Mouse (Mus musculus) midbrain, embryonic 12.5 days (tissue): ENCODE data around the gene Tfpt. TPM values are rescaled to one million over a fixed set of nuclear protein-coding genes. Genes with fewer than 3 reads are reported as not detected.
"Not testable (repeated sequence)": the region's sequence is repeated elsewhere in the genome, so short reads cannot be mapped to it uniquely, and the experiment has no call there.

ENCODE experiments used
- ATAC-seq: fragments of 200-750 bp; cut with Nextera tagmentation; 2 replicates; pipeline ENCODE4 v1.8.0; 2017; ENCODE audit warnings: low read depth, moderate TSS enrichment, moderate library complexity; ENCODE audit not compliant: low FRiP score
- H3K27ac ChIP-seq: fragments of 300-500 bp; sonication (generic); replicated peaks from 2 replicates; pipeline ENCODE4 v1.5.1; 2016; ENCODE audit warnings: mild to moderate bottlenecking
- H3K27me3 ChIP-seq: fragments of 300-500 bp; sonication (generic); 2 replicates; pipeline ENCODE4 v1.6.1; 2016; ENCODE audit warnings: mild to moderate bottlenecking
- H3K36me3 ChIP-seq: fragments of 300-500 bp; sonication (generic); 2 replicates; pipeline ENCODE4 v1.6.1; 2016
- H3K4me1 ChIP-seq: fragments of 300-500 bp; sonication (generic); 2 replicates; pipeline ENCODE4 v1.6.1; 2016
- H3K4me2 ChIP-seq: fragments of 300-500 bp; sonication (generic); replicated peaks from 2 replicates; pipeline ENCODE4 v1.6.1; 2016; ENCODE audit warnings: mild to moderate bottlenecking, moderate library complexity
- H3K4me3 ChIP-seq: fragments of 300-500 bp; sonication (generic); 2 replicates; pipeline ENCODE4 v1.5.1; 2016; ENCODE audit warnings: mild to moderate bottlenecking
- H3K9ac ChIP-seq: fragments of 300-500 bp; sonication (generic); replicated peaks from 2 replicates; pipeline ENCODE4 v1.6.1; 2016; ENCODE audit warnings: mild to moderate bottlenecking, moderate library complexity
- H3K9me3 ChIP-seq: fragments of 300-500 bp; sonication (generic); 2 replicates; pipeline ENCODE4 v1.6.1; 2016; ENCODE audit warnings: mild to moderate bottlenecking
- WGBS: fragments of 180-500 bp; shearing (Covaris S2); methylation state at CpG from one replicate; pipeline ENCODE4 v1.1.7; 2016; 5-methylcytosine and 5-hydroxymethylcytosine counted together
- polyA plus RNA-seq: library from polyadenylated mRNA; unstranded; fragments of >200 nt; fragmentation: Nextera tagmentation; extraction: Ambion mirVana; gene quantifications from 2 replicates; pipeline ENCODE4 v1.2.1, GENCODE M21; 2016

Gene Tfpt
- polyA plus RNA-seq, 1 experiment from 2014 or later: 37.1 TPM

GRCm38 (mm10) chr7:3616057-3616388 is 13.7 kb downstream of the Tfpt start, which contains the start of gene Oscar:
TSS of gene Oscar (minus strand) at chr7:3616157.
- H3K9ac ChIP-seq: no peak within 1 kb of the TSS
- H3K4me2 ChIP-seq: peak within 1 kb of the TSS; percentile 70; the same call in 1 of the 2 replicates
- H3K9me3 ChIP-seq: no peaks in the 10 kb centered on the region
- H3K4me1 ChIP-seq: peaks cover 7% of the 10 kb centered on the region; the same call in 1 of the 2 replicates
- no peaks in the 10 kb centered on the region for H3K27me3 ChIP-seq
- peaks cover 20% of the 10 kb centered on the region for H3K36me3 ChIP-seq
- H3K4me3 ChIP-seq: peak within 1 kb of the TSS; percentile 73
- 83% methylated on average over 4 of the region's 4 CpGs for WGBS
- no peak for ATAC-seq
- H3K27ac ChIP-seq: no peak within 1 kb of the TSS

GRCm38 (mm10) chr7:3614021-3614420 is 15.7 kb downstream of the Tfpt start:
- WGBS: 84% methylated on average over 3 of the region's 3 CpGs
- Histone ChIP-seq H3K9ac (no peak overlapping the region), H3K4me2 (no peak overlapping the region), H3K27ac (no peak overlapping the region), H3K4me1 (peaks cover 7% of the 10 kb centered on the region; the same call in 1 of the 2 replicates), H3K4me3 (no peak overlapping the region), H3K27me3 (no peaks in the 10 kb centered on the region), H3K9me3 (no peaks in the 10 kb centered on the region), H3K36me3 (peaks cover under 1% of the 10 kb centered on the region)
- ATAC-seq: no peak

DNA sequence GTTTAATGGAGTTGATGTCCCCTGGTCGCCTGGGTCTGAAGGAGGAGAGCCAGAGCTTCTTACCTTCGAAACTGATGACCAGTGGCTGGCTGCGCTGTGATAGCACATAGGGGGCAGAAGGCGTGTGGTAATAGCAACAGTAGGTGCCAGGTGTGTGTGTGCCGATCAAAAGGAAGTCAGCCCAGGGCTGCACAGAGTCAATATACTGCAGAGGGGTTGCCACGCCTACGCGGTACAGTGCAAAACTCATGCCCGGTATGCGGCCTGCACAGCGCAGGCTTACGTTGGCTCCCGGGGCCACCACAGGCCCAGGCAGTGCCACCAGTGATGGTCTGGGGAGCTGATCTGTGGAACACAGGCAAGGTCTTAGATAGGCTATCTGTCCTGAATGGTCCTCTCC is 18.7 kb downstream of the Tfpt start:
- no peak for ATAC-seq
- Histone ChIP-seq H3K9ac (no peak overlapping the region), H3K9me3 (no peaks in the 10 kb centered on the region), H3K27ac (no peak overlapping the region), H3K27me3 (no peaks in the 10 kb centered on the region), H3K4me1 (no peaks in the 10 kb centered on the region), H3K4me2 (no peak overlapping the region), H3K36me3 (no peaks in the 10 kb centered on the region), H3K4me3 (no peak overlapping the region)
- WGBS: 89% methylated on average over 13 of the region's 13 CpGs

GRCm38 (mm10) chr7:3610437-3610836 is 19.3 kb downstream of the Tfpt start:
- no peak overlapping the region for H3K4me2 ChIP-seq
- H3K27ac ChIP-seq: no peak overlapping the region
- H3K4me3 ChIP-seq: no peak overlapping the region
- no peaks in the 10 kb centered on the region for H3K27me3 ChIP-seq
- H3K36me3 ChIP-seq: no peaks in the 10 kb centered on the region
- H3K4me1 ChIP-seq: no peaks in the 10 kb centered on the region
- ATAC-seq: no peak
- H3K9me3 ChIP-seq: no peaks in the 10 kb centered on the region
- WGBS: 90% methylated on average over 3 of the region's 3 CpGs
- H3K9ac ChIP-seq: no peak overlapping the region

DNA sequence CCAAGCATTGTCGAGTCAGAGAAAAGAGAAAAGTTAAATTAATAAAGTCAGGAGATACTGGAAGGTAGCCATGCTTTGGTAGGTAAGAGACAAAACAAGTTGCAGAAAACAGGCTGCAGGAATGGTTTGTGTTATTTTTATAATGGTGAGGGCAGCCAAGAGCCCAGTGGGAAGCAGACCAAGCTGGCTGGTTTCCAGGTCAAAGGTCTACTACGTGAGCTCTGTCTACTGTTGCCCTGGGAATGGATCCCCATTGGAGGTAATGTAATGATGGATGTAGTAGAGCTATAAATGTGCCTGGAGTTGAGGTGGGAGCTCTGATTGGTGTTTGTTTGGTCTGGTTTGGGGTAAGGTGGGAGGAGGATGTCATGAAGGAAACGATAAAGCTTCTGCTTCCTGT is 20.6 kb downstream of the Tfpt start:
- Histone ChIP-seq H3K27ac (no peak overlapping the region), H3K36me3 (no peaks in the 10 kb centered on the region), H3K27me3 (no peaks in the 10 kb centered on the region), H3K4me3 (no peak overlapping the region), H3K4me1 (no peaks in the 10 kb centered on the region), H3K9ac (no peak overlapping the region), H3K9me3 (no peaks in the 10 kb centered on the region), H3K4me2 (no peak overlapping the region)
- no peak for ATAC-seq
- WGBS: 75% methylated on average over 3 of the region's 3 CpGs

- no peak overlapping the region for H3K27ac ChIP-seq
- 91% methylated on average over 3 of the region's 3 CpGs for WGBS
- no peaks in the 10 kb centered on the region for H3K36me3 ChIP-seq
- ATAC-seq: no peak
- H3K9me3 ChIP-seq: no peaks in the 10 kb centered on the region
- no peaks in the 10 kb centered on the region for H3K27me3 ChIP-seq
- H3K9ac ChIP-seq: no peak overlapping the region
- H3K4me3 ChIP-seq: no peak overlapping the region
- no peak overlapping the region for H3K4me2 ChIP-seq
- no peaks in the 10 kb centered on the region for H3K4me1 ChIP-seq
Observed at GRCm38 (mm10) chr7:3608668-3609067, 21.1 kb downstream of the Tfpt start.

DNA sequence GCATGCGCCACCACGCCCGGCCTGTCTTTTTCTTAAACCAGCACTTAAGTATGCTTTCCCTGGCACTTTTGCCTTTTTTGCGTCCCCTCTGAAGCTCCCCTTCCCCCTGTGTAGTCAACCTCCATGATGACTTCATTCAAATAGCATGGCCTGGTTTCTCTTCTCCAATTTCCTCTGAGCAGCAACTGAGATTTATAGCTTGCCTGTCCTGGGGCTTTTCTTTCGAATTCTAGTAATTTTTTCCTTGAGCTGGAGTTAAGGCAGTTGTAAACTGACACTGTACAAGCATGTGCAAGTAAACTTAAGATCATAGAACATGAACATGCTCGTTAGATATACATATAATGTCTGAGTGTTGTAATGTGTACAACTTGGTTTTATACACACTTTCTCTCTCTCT is 22.3 kb downstream of the Tfpt start:
- H3K9ac ChIP-seq: no peak overlapping the region
- ATAC-seq: no peak
- no peaks in the 10 kb centered on the region for H3K9me3 ChIP-seq
- H3K4me3 ChIP-seq: no peak overlapping the region
- H3K27ac ChIP-seq: no peak overlapping the region
- WGBS: 86% methylated on average over 6 of the region's 6 CpGs
- H3K4me2 ChIP-seq: no peak overlapping the region
- no peaks in the 10 kb centered on the region for H3K27me3 ChIP-seq
- H3K36me3 ChIP-seq: no peaks in the 10 kb centered on the region
- no peaks in the 10 kb centered on the region for H3K4me1 ChIP-seq

DNA sequence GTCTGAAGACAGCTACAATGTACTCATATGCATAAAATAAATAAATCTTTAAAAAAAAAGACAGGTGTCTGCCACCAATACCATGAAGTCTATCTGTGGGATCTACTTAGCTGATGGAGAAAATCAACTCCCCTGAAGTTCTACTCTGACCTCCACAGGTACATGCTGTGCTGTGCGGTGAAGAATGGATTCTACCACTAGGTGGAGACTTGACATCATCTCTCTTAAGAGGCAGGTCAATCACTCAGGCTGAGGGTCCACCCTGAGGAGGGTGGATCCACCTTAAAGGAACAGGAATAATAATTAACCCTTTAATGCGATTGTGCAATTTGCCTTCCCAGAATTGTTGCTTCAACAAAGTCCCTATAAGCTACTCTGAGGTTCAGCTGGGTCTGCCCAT is 22.9 kb downstream of the Tfpt start:
- H3K4me1 ChIP-seq: no peaks in the 10 kb centered on the region
- H3K9ac ChIP-seq: no peak overlapping the region
- H3K27ac ChIP-seq: no peak overlapping the region
- H3K4me2 ChIP-seq: no peak overlapping the region
- no peaks in the 10 kb centered on the region for H3K9me3 ChIP-seq
- H3K27me3 ChIP-seq: no peaks in the 10 kb centered on the region
- no peak overlapping the region for H3K4me3 ChIP-seq
- 15% methylated on average over 2 of the region's 2 CpGs for WGBS
- ATAC-seq: no peak
- H3K36me3 ChIP-seq: no peaks in the 10 kb centered on the region

GRCm38 (mm10) chr7:3601119-3601518 is 28.6 kb downstream of the Tfpt start:
- Histone ChIP-seq H3K4me1 (no peaks in the 10 kb centered on the region), H3K4me3 (no peak overlapping the region), H3K27ac (no peak overlapping the region), H3K36me3 (no peaks in the 10 kb centered on the region), H3K27me3 (no peaks in the 10 kb centered on the region), H3K9me3 (no peaks in the 10 kb centered on the region), H3K9ac (no peak overlapping the region), H3K4me2 (no peak overlapping the region)
- WGBS: 17% methylated on average over 4 of the region's 4 CpGs
- 0 out of 2 replicates have a peak, but pooled peaks have one; percentile 30 for ATAC-seq

DNA sequence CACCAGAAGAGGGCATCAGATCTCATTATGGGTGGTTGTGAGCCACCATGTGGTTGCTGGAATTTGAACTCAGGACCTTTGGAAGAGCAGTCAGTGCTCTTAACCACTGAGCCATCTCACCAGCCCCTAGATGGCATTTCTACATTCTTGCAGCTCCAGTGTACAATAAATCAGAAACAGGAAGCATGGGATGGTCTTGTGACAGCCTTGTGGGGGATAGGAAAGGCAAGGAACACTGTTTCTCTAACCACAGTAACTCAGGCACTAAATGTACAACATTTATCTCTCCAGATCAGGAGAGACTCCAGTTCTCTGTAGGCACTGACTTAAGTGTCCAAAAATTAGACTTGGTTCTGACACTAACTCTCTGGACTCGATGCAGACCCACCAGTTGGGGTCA is 32.0 kb downstream of the Tfpt start:
- not testable (repeated sequence) for H3K4me1 ChIP-seq, H3K4me2 ChIP-seq, H3K36me3 ChIP-seq, ATAC-seq, H3K9ac ChIP-seq, H3K27ac ChIP-seq, H3K27me3 ChIP-seq, H3K9me3 ChIP-seq, H3K4me3 ChIP-seq
- 76% methylated on average over 1 of the region's 1 CpGs for WGBS

DNA sequence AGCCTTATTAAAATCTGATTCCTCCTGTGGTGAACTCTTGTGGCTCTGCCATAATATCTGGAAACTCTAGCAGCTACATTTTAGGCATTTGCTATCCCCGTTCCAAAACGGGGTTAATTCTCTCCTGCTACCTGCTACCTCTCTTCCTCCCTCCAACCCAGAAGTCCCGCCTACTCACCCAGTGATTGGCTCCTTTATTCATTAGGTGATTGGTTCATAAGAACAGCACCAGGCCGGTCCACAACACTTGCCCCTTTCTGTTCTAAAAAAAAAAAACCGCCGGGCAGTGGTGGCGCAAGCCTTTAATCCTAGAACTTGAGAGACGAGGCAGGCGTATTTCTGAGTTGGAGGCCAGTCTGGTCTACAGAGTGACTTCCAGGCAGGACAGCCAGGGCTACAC is 34.6 kb downstream of the Tfpt start:
- Histone ChIP-seq H3K27me3 (no peaks in the 10 kb centered on the region), H3K4me1 (no peaks in the 10 kb centered on the region), H3K36me3 (no peaks in the 10 kb centered on the region), H3K9ac (no peak overlapping the region), H3K27ac (no peak overlapping the region), H3K4me2 (no peak overlapping the region), H3K4me3 (no peak overlapping the region), H3K9me3 (no peaks in the 10 kb centered on the region)
- 19% methylated on average over 9 of the region's 9 CpGs for WGBS
- no peak for ATAC-seq

DNA sequence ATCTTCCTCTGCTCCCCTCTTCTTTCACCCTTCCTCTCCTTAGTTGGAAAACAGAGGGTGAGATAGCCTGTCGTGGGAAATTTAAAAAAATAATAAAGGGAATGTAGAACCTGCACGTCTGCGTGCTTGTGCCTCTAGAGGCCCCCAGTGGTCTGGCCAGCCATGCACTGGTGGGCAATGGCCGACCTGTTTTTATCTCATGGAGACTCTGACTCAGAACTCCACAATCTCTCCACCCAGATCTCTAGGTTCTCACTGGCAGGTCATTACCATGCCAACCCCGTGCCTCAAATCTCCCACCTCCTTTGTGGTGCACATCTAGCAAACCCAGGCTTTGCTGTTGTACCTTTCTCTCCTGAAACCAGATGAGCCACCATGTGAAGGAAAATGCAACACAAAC is 35.0 kb downstream of the Tfpt start:
- Histone ChIP-seq H3K9ac (no peak overlapping the region), H3K27ac (no peak overlapping the region), H3K4me1 (no peaks in the 10 kb centered on the region), H3K36me3 (no peaks in the 10 kb centered on the region), H3K9me3 (no peaks in the 10 kb centered on the region), H3K4me2 (no peak overlapping the region; the same call in 1 of the 2 replicates), H3K27me3 (no peaks in the 10 kb centered on the region), H3K4me3 (no peak overlapping the region)
- 20% methylated on average over 5 of the region's 5 CpGs for WGBS
- ATAC-seq: no peak

DNA sequence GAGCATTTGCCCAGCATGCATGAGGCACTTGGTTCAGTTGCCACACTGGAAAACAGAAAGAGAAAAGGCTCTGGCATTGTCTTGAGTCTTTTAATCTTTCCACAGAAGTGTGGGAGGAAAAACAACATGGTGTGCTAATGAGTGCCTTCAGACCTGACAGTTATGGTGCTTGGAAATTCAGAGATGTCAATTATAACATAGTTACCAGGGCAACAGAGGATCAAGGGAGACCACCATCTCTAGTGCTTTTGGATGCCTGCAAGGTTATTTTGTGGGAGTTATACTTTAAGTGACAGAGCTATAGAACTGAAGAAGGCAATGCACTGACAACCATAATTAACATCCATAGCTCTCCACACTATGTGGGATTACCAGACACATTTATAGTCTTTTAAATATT is 35.9 kb downstream of the Tfpt start:
- ATAC-seq: no peak
- H3K27me3 ChIP-seq: no peaks in the 10 kb centered on the region
- H3K36me3 ChIP-seq: no peaks in the 10 kb centered on the region
- no peaks in the 10 kb centered on the region for H3K4me1 ChIP-seq
- no peak overlapping the region for H3K27ac ChIP-seq
- H3K4me2 ChIP-seq: no peak overlapping the region
- no peaks in the 10 kb centered on the region for H3K9me3 ChIP-seq
- H3K9ac ChIP-seq: no peak overlapping the region
- no peak overlapping the region for H3K4me3 ChIP-seq
